Mouse (Mus musculus) frontal cortex, postnatal 25 days (tissue): ENCODE data around the gene Stk38.
"Not testable (repeated sequence)": the region's sequence is repeated elsewhere in the genome, so short reads cannot be mapped to it uniquely, and the experiment has no call there.

Source experiments
- DNase-seq, 2 experiments: peaks; one replicate each; pipeline ENCODE4 v3.0.0; 2022; ENCODE audit warnings: low spot score in 2 of 2

The Stk38 gene

GRCm38 (mm10) chr17:29007641-29008325, at the start of gene Stk38:
Stk38 (minus strand) TSS chr17:29007995.
- peak; percentile 83 to 84 for DNase-seq

- no peak for DNase-seq
Observed at GRCm38 (mm10) chr17:29057361-29057890, 49.6 kb upstream of the Stk38 start.

- DNase-seq = no peak
Observed at GRCm38 (mm10) chr17:29056699-29057151, 48.9 kb upstream of the Stk38 start.

- DNase-seq = no peak
Observed at GRCm38 (mm10) chr17:29056207-29056606, 48.4 kb upstream of the Stk38 start.

- no peak for DNase-seq
Observed at GRCm38 (mm10) chr17:29055586-29055985, 47.8 kb upstream of the Stk38 start.

- DNase-seq = no peak
Observed at GRCm38 (mm10) chr17:29054429-29054828, 46.6 kb upstream of the Stk38 start.

- no peak for DNase-seq
Observed at GRCm38 (mm10) chr17:29053841-29054240, 46.0 kb upstream of the Stk38 start.

- DNase-seq = no peak
Observed at GRCm38 (mm10) chr17:29053067-29053466, 45.3 kb upstream of the Stk38 start.

GRCm38 (mm10) chr17:29050791-29051190, 43.0 kb upstream of the Stk38 start:
- DNase-seq = no peak

- DNase-seq = no peak
Observed at GRCm38 (mm10) chr17:29049923-29050322, 42.1 kb upstream of the Stk38 start.

- no peak for DNase-seq
Observed at GRCm38 (mm10) chr17:29049508-29049889, 41.7 kb upstream of the Stk38 start.

- DNase-seq = peak; percentile 86 to 93
Observed at GRCm38 (mm10) chr17:29048748-29049507, 41.1 kb upstream of the Stk38 start.

- no peak for DNase-seq
Observed at GRCm38 (mm10) chr17:29047697-29048514, 40.1 kb upstream of the Stk38 start.

- no peak for DNase-seq
Observed at GRCm38 (mm10) chr17:29046863-29047262, 39.1 kb upstream of the Stk38 start.

GRCm38 (mm10) chr17:29045741-29046530, 38.1 kb upstream of the Stk38 start:
- no peak for DNase-seq

GRCm38 (mm10) chr17:29044925-29045319, 37.1 kb upstream of the Stk38 start:
- no peak for DNase-seq

GRCm38 (mm10) chr17:29044146-29044924, 36.5 kb upstream of the Stk38 start:
- DNase-seq = no peak

GRCm38 (mm10) chr17:29043583-29043982, 35.8 kb upstream of the Stk38 start:
- no peak for DNase-seq

GRCm38 (mm10) chr17:29042569-29042968, 34.8 kb upstream of the Stk38 start:
- no peak for DNase-seq

GRCm38 (mm10) chr17:29041632-29042031, 33.8 kb upstream of the Stk38 start:
- not testable (repeated sequence) for DNase-seq
